Mouse (Mus musculus): ENCODE data around the gene Ms4a4a.
"Not testable (repeated sequence)": the region's sequence is repeated elsewhere in the genome, so short reads cannot be mapped to it uniquely, and the experiment has no call there.

The Ms4a4a gene

GRCm38 (mm10) chr19:11431209-11431608, 55.9 kb downstream of the Ms4a4a start:
- DNase-seq (ENCODE audit: low read depth, low spot score), result not testable (repeated sequence)

DNA sequence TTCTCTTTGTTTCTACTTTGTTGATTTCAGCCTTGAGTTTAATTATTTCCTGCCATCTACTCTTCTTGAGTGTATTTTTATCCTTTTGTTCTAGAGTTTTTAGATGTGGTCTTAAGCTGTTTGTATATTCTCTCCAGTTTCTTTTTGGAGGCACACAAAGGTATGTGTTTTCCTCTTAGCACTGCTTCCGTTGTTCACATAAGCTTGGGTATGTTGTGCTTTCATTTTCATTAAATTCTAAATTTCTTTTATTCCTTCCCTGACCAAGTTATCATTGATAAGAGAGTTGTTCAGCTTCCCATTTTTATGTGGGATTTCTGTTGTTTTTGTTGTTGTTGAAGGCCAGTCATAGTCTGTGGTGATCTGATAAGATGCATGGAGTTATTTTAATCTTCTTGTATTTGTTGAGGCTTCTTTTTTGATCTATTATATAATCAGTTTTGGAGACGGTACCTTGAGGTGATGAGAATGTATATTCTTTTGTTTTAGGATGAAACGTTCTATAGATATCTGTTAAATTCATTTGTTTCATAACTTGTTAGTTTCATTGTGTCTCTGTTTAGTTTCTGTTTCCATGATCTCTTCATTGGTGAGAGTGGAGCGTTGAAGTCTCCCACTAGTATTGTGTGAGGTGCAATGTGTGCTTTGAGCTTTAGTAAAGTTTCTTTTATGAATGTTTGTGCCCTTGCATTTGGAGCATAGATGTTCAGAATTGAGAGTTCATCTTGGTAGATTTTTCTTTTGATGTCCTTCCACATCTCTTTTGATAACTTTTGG, 59.9 kb downstream of the Ms4a4a start:
- DNase-seq (ENCODE audit: low read depth, low spot score), result no peak
